Mouse (Mus musculus): ENCODE data around the gene Amhr2. TPM values are rescaled to one million over a fixed set of nuclear protein-coding genes. Genes with fewer than 3 reads are reported as not detected.

Gene Amhr2
- polyA plus RNA-seq (2012; rRNA removed): 0.56 and 0.66 TPM in 2 replicates

GRCm38 (mm10) chr15:102445146-102445545 lies at the start of gene Amhr2:
Amhr2 (plus strand) TSS chr15:102445367.
- 90% methylated on average over 8 of the region's 8 CpGs for WGBS
- H3K27ac ChIP-seq (ENCODE audit: insufficient read depth, low read length): no peak within 1 kb of the TSS
- no peak for TF ChIP-seq POLR2A (IDR thresholded peaks at IDR 0.05; ENCODE audit: low read depth, low read length)
- TF ChIP-seq CTCF (IDR thresholded peaks at IDR 0.05; ENCODE audit: extremely low read depth, insufficient read depth, insufficient read length, insufficient replicate concordance): no peak

GRCm38 (mm10) chr15:102398629-102399028 lies 46.5 kb upstream of the Amhr2 start:
- no peak overlapping the region for H3K4me3 ChIP-seq (ENCODE audit: extremely low read depth, insufficient read depth, insufficient read length)
- no peaks in the 10 kb centered on the region for H3K36me3 ChIP-seq (ENCODE audit: control insufficient read depth, insufficient read depth, low read length)
- H3K27me3 ChIP-seq (ENCODE audit: control insufficient read depth, insufficient read depth, low read length): no peaks in the 10 kb centered on the region
- no peak for DNase-seq (ENCODE audit: low read depth in 1 of 2, low spot score in 2 of 2)
- H3K27ac ChIP-seq (ENCODE audit: insufficient read depth, low read length): no peak overlapping the region
- H3K4me1 ChIP-seq (ENCODE audit: control insufficient read depth, insufficient read depth, insufficient read length): peaks cover 6% of the 10 kb centered on the region; the same call in 1 of the 2 replicates
- TF ChIP-seq CTCF (IDR thresholded peaks at IDR 0.05; ENCODE audit: extremely low read depth, insufficient read depth, insufficient read length, insufficient replicate concordance) (no peak), POLR2A (IDR thresholded peaks at IDR 0.05; ENCODE audit: low read depth, low read length) (no peak)
- WGBS: 61% methylated on average over 5 of the region's 5 CpGs

More at GRCm38 (mm10) chr15:102445146-102445545, at the start of gene Amhr2:
- H3K4me3 ChIP-seq (ENCODE audit: extremely low read depth, insufficient read depth, insufficient read length): no peak within 1 kb of the TSS
- no peak for DNase-seq (ENCODE audit: low read depth in 1 of 2, low spot score in 2 of 2)
- H3K27me3 ChIP-seq (ENCODE audit: control insufficient read depth, insufficient read depth, low read length): no peaks in the 10 kb centered on the region
- H3K36me3 ChIP-seq (ENCODE audit: control insufficient read depth, insufficient read depth, low read length): no peaks in the 10 kb centered on the region
- no peaks in the 10 kb centered on the region for H3K4me1 ChIP-seq (ENCODE audit: control insufficient read depth, insufficient read depth, insufficient read length)

GRCm38 (mm10) chr15:102399229-102400221 lies 45.6 kb upstream of the Amhr2 start:
- 7% methylated on average over 34 of the region's 34 CpGs for WGBS
- Histone ChIP-seq H3K27me3 (ENCODE audit: control insufficient read depth, insufficient read depth, low read length) (no peaks in the 10 kb centered on the region), H3K4me3 (ENCODE audit: extremely low read depth, insufficient read depth, insufficient read length) (peak overlapping the region; percentile 75), H3K36me3 (ENCODE audit: control insufficient read depth, insufficient read depth, low read length) (no peaks in the 10 kb centered on the region), H3K4me1 (ENCODE audit: control insufficient read depth, insufficient read depth, insufficient read length) (peaks cover 6% of the 10 kb centered on the region; the same call in 1 of the 2 replicates), H3K27ac (ENCODE audit: insufficient read depth, low read length) (peak overlapping the region; percentile 97)
- peak; percentile 53 for TF ChIP-seq POLR2A (IDR thresholded peaks at IDR 0.05; ENCODE audit: low read depth, low read length)
- no peak for TF ChIP-seq CTCF (IDR thresholded peaks at IDR 0.05; ENCODE audit: extremely low read depth, insufficient read depth, insufficient read length, insufficient replicate concordance)
- DNase-seq (ENCODE audit: low read depth in 1 of 2, low spot score in 2 of 2): peak; percentile 31 to 80

- Histone ChIP-seq H3K27me3 (ENCODE audit: control insufficient read depth, insufficient read depth, low read length) (no peaks in the 10 kb centered on the region), H3K4me1 (ENCODE audit: control insufficient read depth, insufficient read depth, insufficient read length) (peaks cover 8% of the 10 kb centered on the region; the same call in 1 of the 2 replicates), H3K4me3 (ENCODE audit: extremely low read depth, insufficient read depth, insufficient read length) (no peak overlapping the region; the same call in 1 of the 2 replicates), H3K36me3 (ENCODE audit: control insufficient read depth, insufficient read depth, low read length) (no peaks in the 10 kb centered on the region), H3K27ac (ENCODE audit: insufficient read depth, low read length) (peak overlapping the region; percentile 97)
- DNase-seq (ENCODE audit: low read depth in 1 of 2, low spot score in 2 of 2): no peak
- 89% methylated on average over 10 of the region's 10 CpGs for WGBS
- TF ChIP-seq CTCF (IDR thresholded peaks at IDR 0.05; ENCODE audit: extremely low read depth, insufficient read depth, insufficient read length, insufficient replicate concordance) (no peak), POLR2A (IDR thresholded peaks at IDR 0.05; ENCODE audit: low read depth, low read length) (no peak)
Observed at GRCm38 (mm10) chr15:102400476-102401045, 44.6 kb upstream of the Amhr2 start.

GRCm38 (mm10) chr15:102401278-102401677 lies 43.9 kb upstream of the Amhr2 start:
- Histone ChIP-seq H3K4me3 (ENCODE audit: extremely low read depth, insufficient read depth, insufficient read length) (no peak overlapping the region), H3K36me3 (ENCODE audit: control insufficient read depth, insufficient read depth, low read length) (no peaks in the 10 kb centered on the region), H3K4me1 (ENCODE audit: control insufficient read depth, insufficient read depth, insufficient read length) (peaks cover 8% of the 10 kb centered on the region; the same call in 1 of the 2 replicates), H3K27me3 (ENCODE audit: control insufficient read depth, insufficient read depth, low read length) (no peaks in the 10 kb centered on the region), H3K27ac (ENCODE audit: insufficient read depth, low read length) (no peak overlapping the region)
- DNase-seq (ENCODE audit: low read depth in 1 of 2, low spot score in 2 of 2): no peak
- TF ChIP-seq CTCF (IDR thresholded peaks at IDR 0.05; ENCODE audit: extremely low read depth, insufficient read depth, insufficient read length, insufficient replicate concordance) (no peak), POLR2A (IDR thresholded peaks at IDR 0.05; ENCODE audit: low read depth, low read length) (no peak)
- WGBS: 94% methylated on average over 2 of the region's 2 CpGs

GRCm38 (mm10) chr15:102402210-102402609 lies 43.0 kb upstream of the Amhr2 start:
- DNase-seq (ENCODE audit: low read depth in 1 of 2, low spot score in 2 of 2): no peak
- H3K27ac ChIP-seq (ENCODE audit: insufficient read depth, low read length): no peak overlapping the region
- H3K4me1 ChIP-seq (ENCODE audit: control insufficient read depth, insufficient read depth, insufficient read length): peaks cover 8% of the 10 kb centered on the region; the same call in 1 of the 2 replicates
- no peaks in the 10 kb centered on the region for H3K27me3 ChIP-seq (ENCODE audit: control insufficient read depth, insufficient read depth, low read length)
- TF ChIP-seq POLR2A (IDR thresholded peaks at IDR 0.05; ENCODE audit: low read depth, low read length) (no peak), CTCF (IDR thresholded peaks at IDR 0.05; ENCODE audit: extremely low read depth, insufficient read depth, insufficient read length, insufficient replicate concordance) (no peak)
- 97% methylated on average over 3 of the region's 3 CpGs for WGBS
- H3K4me3 ChIP-seq (ENCODE audit: extremely low read depth, insufficient read depth, insufficient read length): no peak overlapping the region
- no peaks in the 10 kb centered on the region for H3K36me3 ChIP-seq (ENCODE audit: control insufficient read depth, insufficient read depth, low read length)
